Mouse (Mus musculus): ENCODE data around the gene Glod4.

DNA sequence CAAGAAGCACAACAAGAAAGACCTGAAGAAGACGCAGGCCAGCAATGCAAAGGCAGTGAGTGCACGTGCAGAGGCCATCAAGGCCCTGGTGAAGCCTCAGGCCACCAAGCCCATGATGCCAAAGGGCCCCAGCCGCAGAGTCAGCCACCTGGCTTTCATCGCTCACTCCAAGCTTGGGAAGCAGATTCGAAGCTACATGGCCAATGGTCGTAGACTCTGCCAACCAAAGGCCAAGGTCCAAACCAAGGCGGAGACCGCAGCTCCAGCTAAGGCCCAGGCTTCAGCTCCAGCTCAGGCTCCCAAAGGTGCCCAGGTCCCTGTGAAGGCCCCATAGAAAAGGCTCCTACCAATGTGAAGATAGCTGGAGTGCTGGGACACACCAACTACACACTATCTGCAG, 99.1 kb downstream of the Glod4 start:
- TF ChIP-seq GATA1 (IDR thresholded peaks at IDR 0.05; ENCODE audit: borderline replicate concordance, low read length): no peak
- TF ChIP-seq FLI1 (IDR thresholded peaks at IDR 0.05; ENCODE audit: low read length): no peak
